Mouse (Mus musculus): ENCODE measurements around the gene Rassf2.

- no peak for TF ChIP-seq CTCF (IDR thresholded peaks at IDR 0.05; ENCODE audit: low read depth)
- TF ChIP-seq EP300 (IDR thresholded peaks at IDR 0.05; ENCODE audit: low read depth), result no peak
Observed at GRCm38 (mm10) chr2:132005445-132005844, 24.6 kb downstream of the Rassf2 start.
